Mouse (Mus musculus): ENCODE measurements at regions not wholly inside any gene's neighbourhood (a gene's known extent, or its start where the extent isn't known, plus 50 kb on each side); places are given as distances from the start of the nearest gene placed in this dataset.

- TF ChIP-seq CTCF (IDR thresholded peaks at IDR 0.05; ENCODE audit: borderline replicate concordance, insufficient read depth, low read length) (no peak), POLR2A (IDR thresholded peaks at IDR 0.05; ENCODE audit: low read depth, low read length) (no peak)
Measured at GRCm38 (mm10) chr7:115341007-115341406, 597.5 kb downstream of the Insc start.
